Mouse (Mus musculus) layer of hippocampus, postnatal 10 days (tissue): ENCODE data around the gene Gm11437. TPM values are rescaled to one million over a fixed set of nuclear protein-coding genes. Genes with fewer than 3 reads are reported as not detected.
A peak's percentile ranks its signal among the peaks of the same experiment; 100 is the strongest.

Source experiments
- DNase-seq, 2 experiments: peaks; one replicate each; pipeline ENCODE4 v3.0.0; 2021; ENCODE audit warnings: low spot score in 2 of 2
- long read RNA-seq: library from polyadenylated mRNA; stranded (forward); transcript quantifications from one replicate; pipeline ENCODE4 v2.0.0, GENCODE M21; 2023
- total RNA-seq, 2 experiments: library from RNA; stranded (reverse); gene quantifications; 2 replicates each; pipeline ENCODE4 v1.2.3; 2021

Gm11437 gene
- total RNA-seq = not detected
- long read RNA-seq = 0 reads

DNA sequence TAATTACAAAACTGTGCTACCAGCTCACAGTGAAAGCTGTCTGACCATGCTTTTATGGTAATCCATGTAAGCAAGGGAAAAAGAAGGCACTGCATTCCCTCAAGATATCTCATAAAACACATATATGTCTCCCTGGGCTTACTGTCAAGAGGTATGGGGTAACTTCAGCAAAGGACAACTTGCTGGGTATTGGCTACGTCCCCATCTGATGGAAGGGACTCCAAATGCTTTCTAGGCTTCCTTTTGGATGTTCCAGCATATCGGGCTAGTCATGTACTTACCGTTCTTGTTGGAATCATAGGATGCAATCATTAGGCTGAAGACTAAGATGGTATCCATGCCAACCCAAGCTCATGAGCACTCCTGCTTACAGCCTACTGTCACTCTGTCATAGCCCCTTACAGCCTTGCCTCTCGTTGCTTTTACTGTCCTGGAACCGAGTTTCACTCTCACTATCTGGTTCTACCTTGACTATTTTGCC lies at the start of gene Gm11437:
TSS of gene Gm11437 (minus strand) at position 431 of the 481 bp plus-strand sequence.
- no peak for DNase-seq

- DNase-seq = no peak
These were observed 43.6 kb upstream of the Gm11437 start for GRCm38 (mm10) chr11:84210876-84211275.

DNA sequence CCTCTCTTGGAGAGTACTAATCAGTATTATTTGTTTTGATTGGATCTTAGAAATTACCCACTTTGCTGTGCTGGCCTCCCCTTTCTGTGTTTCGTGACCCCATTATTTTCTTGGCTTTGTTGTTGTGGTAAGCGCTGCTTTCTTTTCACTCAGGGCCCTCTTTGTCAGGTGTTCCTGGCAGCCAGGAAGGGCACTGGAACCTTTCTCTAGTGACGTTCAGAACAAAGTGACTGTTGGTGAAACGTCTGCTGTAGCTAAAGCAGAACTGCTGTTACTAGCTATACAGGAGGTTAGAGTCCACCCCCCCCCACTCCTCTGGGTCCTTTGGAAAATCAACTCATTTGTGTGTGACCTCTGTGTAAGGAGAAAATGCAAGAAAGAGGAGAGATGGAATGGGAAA lies 38.5 kb upstream of the Gm11437 start:
- DNase-seq = no peak

- DNase-seq = no peak
These were observed 30.5 kb upstream of the Gm11437 start for GRCm38 (mm10) chr11:84197607-84198402.

DNA sequence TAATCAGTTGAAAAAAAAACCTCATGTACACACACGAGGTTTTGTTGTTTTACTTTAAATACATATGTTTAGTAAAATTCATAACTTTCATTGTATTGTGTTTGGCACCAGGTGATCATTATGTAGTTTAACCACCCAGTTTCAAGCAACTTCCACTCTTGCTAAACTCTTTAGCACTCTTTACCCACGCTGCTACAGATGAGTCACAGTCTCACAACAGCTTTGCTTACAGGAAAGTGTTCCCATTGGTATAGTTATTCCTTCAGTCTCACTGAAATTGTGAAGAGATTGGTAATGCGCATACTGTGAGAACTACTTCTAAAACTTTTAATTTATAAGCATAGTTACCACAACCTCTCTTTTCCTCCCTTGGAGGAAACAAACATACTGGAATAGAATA lies 27.5 kb upstream of the Gm11437 start:
- no peak for DNase-seq

DNA sequence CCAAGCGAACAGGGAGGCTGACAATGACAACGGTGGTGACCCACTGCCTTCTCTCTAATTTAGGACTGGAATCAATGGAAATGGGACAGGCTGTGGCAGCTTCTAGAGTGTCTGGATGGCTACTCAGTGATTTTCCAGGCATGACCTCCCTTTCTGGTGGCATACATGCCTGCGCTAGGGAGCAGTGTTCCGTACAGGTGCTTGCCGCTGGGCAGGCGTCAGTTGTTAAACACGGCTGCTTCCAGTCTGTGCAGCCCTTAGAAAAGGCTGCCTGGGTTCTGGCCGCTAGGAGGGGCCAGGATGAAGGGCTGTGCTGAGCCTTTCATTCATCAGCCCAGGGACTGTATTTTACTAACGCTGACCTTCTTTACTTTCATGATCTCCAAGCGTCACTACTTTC lies 26.0 kb upstream of the Gm11437 start:
- DNase-seq = no peak

GRCm38 (mm10) chr11:84190581-84191233 lies 23.4 kb upstream of the Gm11437 start:
- DNase-seq = no peak

DNA sequence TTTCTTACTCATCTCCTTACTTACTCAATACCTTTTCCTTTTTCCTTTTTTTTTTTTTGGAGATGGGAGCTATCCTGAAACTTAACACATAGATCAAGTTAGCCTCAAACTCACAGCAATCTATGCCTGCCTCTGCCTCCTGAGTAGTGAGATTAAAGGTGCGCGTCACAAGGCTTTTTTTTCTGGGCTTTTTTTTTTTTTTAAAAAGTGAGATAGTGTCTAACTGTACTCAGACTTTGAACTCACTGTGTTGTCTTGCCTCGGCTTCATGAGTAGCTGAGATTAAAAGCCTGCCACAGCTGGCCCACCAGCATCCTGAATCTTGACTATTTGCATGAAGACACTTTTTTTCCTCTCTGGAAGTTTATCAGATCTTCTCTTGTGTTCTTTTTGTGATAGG lies 21.3 kb upstream of the Gm11437 start:
- no peak for DNase-seq

GRCm38 (mm10) chr11:84181286-84181685 lies 14.0 kb upstream of the Gm11437 start:
- no peak for DNase-seq

DNA sequence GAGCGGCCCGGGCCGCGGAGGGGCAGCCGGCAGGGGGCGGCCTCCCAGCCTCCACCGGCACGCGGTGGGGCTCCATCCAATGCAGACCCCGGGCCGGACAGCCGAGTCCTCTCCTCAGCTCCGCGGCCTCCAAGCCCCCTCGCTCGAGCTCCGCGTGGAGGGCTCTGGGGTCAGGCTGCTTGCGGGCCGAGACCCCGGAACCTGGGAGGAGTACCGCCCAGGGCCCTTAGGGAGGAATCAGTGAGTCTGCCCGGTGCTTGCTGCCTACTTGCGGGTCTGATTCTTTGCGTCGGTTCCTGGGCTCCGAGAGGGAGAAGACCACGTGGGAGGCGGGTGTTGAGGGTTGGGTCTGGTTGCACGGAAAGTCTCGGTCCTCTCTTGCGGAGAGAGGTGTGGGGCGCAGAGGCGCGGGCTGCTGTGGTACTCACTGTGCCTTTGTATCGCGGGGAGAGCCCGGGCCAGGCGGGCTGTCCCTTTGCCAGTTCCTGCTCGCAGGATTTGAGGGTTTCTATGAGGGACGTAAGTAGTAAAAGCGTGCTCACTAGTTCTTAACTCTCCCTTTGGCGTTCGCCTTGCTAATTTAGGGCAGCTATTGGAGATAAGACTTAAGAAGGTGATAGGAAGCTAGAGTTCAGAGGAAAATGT lies 12.8 kb upstream of the Gm11437 start:
- DNase-seq = peak; percentile 69 to 78

- DNase-seq = peak; percentile 90 to 95
These were observed 12.1 kb upstream of the Gm11437 start for GRCm38 (mm10) chr11:84179226-84179953.

- DNase-seq = no peak
These were observed 11.3 kb upstream of the Gm11437 start for GRCm38 (mm10) chr11:84178571-84178970.

- DNase-seq = no peak
These were observed 5.5 kb upstream of the Gm11437 start for GRCm38 (mm10) chr11:84172539-84173435.

- peak; percentile 31 to 46 for DNase-seq
These were observed 1.5 kb upstream of the Gm11437 start for GRCm38 (mm10) chr11:84168701-84169288.

GRCm38 (mm10) chr11:84164561-84164960 lies 2.7 kb downstream of the Gm11437 start:
- no peak for DNase-seq

- no peak for DNase-seq
These were observed 3.2 kb downstream of the Gm11437 start for GRCm38 (mm10) chr11:84164123-84164522.

- DNase-seq = no peak
These were observed 10.6 kb downstream of the Gm11437 start for GRCm38 (mm10) chr11:84156535-84157262.

- no peak for DNase-seq
These were observed 16.4 kb downstream of the Gm11437 start for GRCm38 (mm10) chr11:84150884-84151283.

GRCm38 (mm10) chr11:84146081-84146480 lies 21.2 kb downstream of the Gm11437 start:
- no peak for DNase-seq
